Mouse (Mus musculus) midbrain, postnatal 0 days (tissue): Measurements from ENCODE around the gene Tgfbr3. TPM values are rescaled to one million over a fixed set of nuclear protein-coding genes. Genes with fewer than 3 reads are reported as not detected.
A peak's percentile ranks its signal among the peaks of the same experiment; 100 is the strongest.

Source experiments
- ATAC-seq: fragments of 200-750 bp; cut with Nextera tagmentation; 2 replicates; pipeline ENCODE4 v1.8.0; 2017; ENCODE audit warnings: moderate number of reproducible peaks, mild to moderate bottlenecking, moderate TSS enrichment, moderate library complexity; ENCODE audit not compliant: low FRiP score
- DNase-seq: peaks from one replicate; pipeline ENCODE4 v3.0.0-alpha.2; 2015; ENCODE audit warnings: low spot score
- H3K27ac ChIP-seq: fragments of 300-500 bp; sonication (generic); 2 replicates; pipeline ENCODE4 v1.5.1; 2014; ENCODE audit warnings: low read depth, mild to moderate bottlenecking, low read length, mixed read lengths
- H3K27me3 ChIP-seq: fragments of 300-500 bp; sonication (generic); 2 replicates; pipeline ENCODE4 v1.6.1; 2014; ENCODE audit warnings: low read length, control low read depth, mixed read lengths; ENCODE audit not compliant: insufficient read depth
- H3K36me3 ChIP-seq: fragments of 300-500 bp; sonication (generic); 2 replicates; pipeline ENCODE4 v1.6.1; 2014; ENCODE audit warnings: low read length, control low read depth, mixed read lengths; ENCODE audit not compliant: insufficient read depth
- H3K4me1 ChIP-seq: fragments of 300-500 bp; sonication (generic); 2 replicates; pipeline ENCODE4 v1.6.1; 2014; ENCODE audit warnings: mild to moderate bottlenecking, control low read depth, antibody characterized with exemption, low read length, mixed read lengths; ENCODE audit not compliant: insufficient read depth
- H3K4me2 ChIP-seq: fragments of 300-500 bp; sonication (generic); 2 replicates; pipeline ENCODE4 v1.6.1; 2014; ENCODE audit warnings: low read depth, mild to moderate bottlenecking, low read length, mixed read lengths; ENCODE audit not compliant: poor library complexity, severe bottlenecking
- H3K4me3 ChIP-seq: fragments of 300-500 bp; sonication (generic); 2 replicates; pipeline ENCODE4 v1.5.1; 2014; ENCODE audit warnings: low read depth, mild to moderate bottlenecking, low read length, moderate library complexity
- H3K9ac ChIP-seq: fragments of 300-500 bp; sonication (generic); replicated peaks from 2 replicates; pipeline ENCODE4 v1.6.1; 2014; ENCODE audit warnings: mild to moderate bottlenecking, low read length, moderate library complexity, mixed read lengths; ENCODE audit not compliant: poor library complexity, severe bottlenecking
- H3K9me3 ChIP-seq: fragments of 300-500 bp; sonication (generic); 2 replicates; pipeline ENCODE4 v1.6.1; 2016; ENCODE audit warnings: low read length, control low read depth
- CTCF ChIP-seq: IDR thresholded peaks from 2 replicates; pipeline ENCODE4 v1.5.1; 2016; ENCODE audit warnings: antibody characterized with exemption, mild to moderate bottlenecking
- WGBS: fragments of 180-500 bp; shearing (Covaris S2); extraction: QIAGEN DNeasy Blood & Tissue Kit; methylation state at CpG from one replicate; pipeline ENCODE4 v1.1.7; 2014; 5-methylcytosine and 5-hydroxymethylcytosine counted together
- polyA plus RNA-seq: library from polyadenylated mRNA; unstranded; fragments of >200 nt; fragmentation: Nextera tagmentation; extraction: Ambion mirVana; gene quantifications from 2 replicates; pipeline ENCODE4 v1.2.1, GENCODE M21; 2015
- total RNA-seq: library from RNA; depleted of rRNA; stranded (reverse); fragments of >200 nt; gene quantifications from 2 replicates; pipeline ENCODE4 v1.2.3, GENCODE M21; 2014

Gene Tgfbr3
- total and polyA plus RNA-seq, 2 experiments from 2014 or later: 4.0 to 13.8 TPM

DNA sequence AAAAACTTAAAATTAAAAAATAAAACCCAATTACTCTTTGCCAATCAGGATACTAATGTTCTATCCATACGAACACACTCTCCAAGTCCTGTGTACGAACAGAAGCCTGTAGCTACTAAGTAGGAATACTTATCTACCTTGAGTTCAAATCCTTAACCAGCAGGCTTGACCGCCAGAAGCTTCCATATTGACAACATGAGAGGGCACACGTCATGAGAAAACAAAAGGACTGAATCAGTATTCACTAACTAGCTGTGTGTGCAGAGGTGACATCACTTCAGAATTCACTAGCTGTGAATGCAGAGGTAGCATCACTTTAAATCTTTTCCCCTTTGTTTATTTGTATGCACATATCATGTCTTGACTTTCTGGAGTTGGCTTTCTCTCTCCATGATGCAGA is 4.6 kb upstream of the Tgfbr3 start:
- ATAC-seq: no peak
- H3K4me1 ChIP-seq: no peaks in the 10 kb centered on the region
- 0 out of 2 replicates have a peak, but pooled peaks cover 8% of the 10 kb centered on the region for H3K27me3 ChIP-seq
- WGBS: 83% methylated on average over 4 of the region's 4 CpGs
- no peak overlapping the region for H3K4me3 ChIP-seq
- no peaks in the 10 kb centered on the region for H3K36me3 ChIP-seq
- no peak overlapping the region for H3K9ac ChIP-seq
- no peak overlapping the region for H3K4me2 ChIP-seq
- H3K27ac ChIP-seq: no peak overlapping the region
- H3K9me3 ChIP-seq: no peaks in the 10 kb centered on the region
- no peak for DNase-seq
- TF ChIP-seq CTCF: no peak

DNA sequence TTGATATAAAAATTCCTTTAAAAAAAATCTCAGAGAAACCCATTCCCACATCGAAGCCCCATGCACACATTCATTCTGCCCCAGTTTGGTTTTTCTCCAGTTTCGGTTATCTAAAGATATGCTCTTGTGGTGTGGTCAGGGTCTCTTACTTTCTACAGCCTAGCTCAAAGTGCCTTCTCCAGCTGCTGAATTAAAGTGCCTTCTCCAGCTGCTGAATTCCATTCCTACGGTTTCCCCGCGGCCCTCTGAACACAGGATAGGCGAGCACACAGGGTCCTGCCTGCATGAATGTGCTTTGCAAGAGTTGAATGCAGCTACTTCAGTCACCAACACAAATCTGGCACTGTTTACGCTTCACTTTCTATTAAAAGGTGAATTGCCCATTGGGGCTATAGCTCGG is 557 bp upstream of the Tgfbr3 start:
- Histone ChIP-seq H3K27ac (no peak overlapping the region), H3K27me3 (0 out of 2 replicates have a peak, but pooled peaks cover 8% of the 10 kb centered on the region), H3K36me3 (no peaks in the 10 kb centered on the region), H3K9ac (no peak overlapping the region), H3K4me1 (no peaks in the 10 kb centered on the region), H3K4me3 (peak overlapping the region; percentile 78), H3K9me3 (no peaks in the 10 kb centered on the region), H3K4me2 (peak overlapping the region; percentile 99)
- no peak for TF ChIP-seq CTCF
- no peak for ATAC-seq
- no peak for DNase-seq
- WGBS: 37% methylated on average over 8 of the region's 8 CpGs

DNA sequence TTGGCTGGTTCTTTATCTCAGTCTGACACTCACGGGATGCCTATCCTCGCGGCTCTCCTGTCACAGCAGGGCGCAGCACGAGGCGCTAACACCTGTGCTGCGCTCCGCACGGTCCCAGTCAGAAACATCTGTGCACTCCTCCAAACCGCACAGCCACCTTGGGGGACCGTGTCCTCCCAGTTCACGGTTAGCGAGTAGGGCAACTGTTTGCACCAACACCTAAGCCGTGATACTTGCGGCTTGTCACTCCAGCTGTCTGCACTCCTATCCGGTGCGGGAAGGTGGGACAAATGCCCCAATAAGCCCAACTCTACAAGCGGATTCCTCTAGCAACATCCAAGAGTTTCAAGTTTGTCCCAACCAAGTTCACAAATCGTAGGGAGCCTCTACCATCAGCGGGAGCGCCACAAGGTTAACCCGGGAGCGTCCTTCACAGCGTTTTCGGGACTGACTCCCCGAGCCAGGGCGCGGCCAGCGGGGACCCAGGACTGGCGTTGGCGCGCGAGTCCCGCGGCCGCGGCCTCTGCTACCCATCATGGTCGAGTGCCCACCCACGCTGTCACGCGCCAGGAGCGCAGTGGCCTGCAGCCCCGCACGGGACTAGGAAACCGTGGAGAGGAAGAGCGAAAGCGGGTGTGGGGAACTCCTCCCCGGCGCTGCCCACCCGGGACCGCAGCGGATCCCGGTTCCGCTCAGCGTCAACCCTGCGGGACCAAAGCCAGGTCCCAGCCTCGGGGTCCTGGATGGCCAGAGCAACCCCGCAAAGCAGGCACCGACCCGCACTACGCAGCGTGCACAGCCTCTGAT is 799 bp downstream of the Tgfbr3 start:
- H3K27ac ChIP-seq: 0 out of 2 replicates have a peak overlapping the region, but pooled peaks have one; percentile 47

DNA sequence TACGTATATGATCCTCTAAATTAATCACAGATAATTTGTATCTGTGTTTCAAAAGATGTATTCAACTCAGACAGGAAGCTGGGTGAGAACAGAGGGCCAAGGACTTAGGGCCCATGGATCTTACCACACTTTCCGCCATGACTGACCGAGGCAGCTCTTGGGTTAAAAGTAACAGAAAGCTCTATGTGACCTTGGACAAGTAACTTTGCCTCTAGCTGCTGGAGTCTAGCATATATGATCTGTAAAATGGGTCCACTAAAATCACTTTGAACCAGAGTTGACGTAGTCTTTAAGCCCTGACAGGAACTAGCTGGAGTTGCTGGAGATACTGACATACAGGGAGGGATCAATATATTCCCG is 1.5 kb downstream of the Tgfbr3 start:
- no peak overlapping the region for H3K27ac ChIP-seq
- no peaks in the 10 kb centered on the region for H3K36me3 ChIP-seq
- no peaks in the 10 kb centered on the region for H3K4me1 ChIP-seq
- ATAC-seq: no peak
- no peak overlapping the region for H3K9ac ChIP-seq
- DNase-seq: no peak
- H3K9me3 ChIP-seq: no peaks in the 10 kb centered on the region
- H3K4me2 ChIP-seq: peak overlapping the region; percentile 99
- H3K4me3 ChIP-seq: peak overlapping the region; percentile 78
- 0 out of 2 replicates have a peak, but pooled peaks cover 8% of the 10 kb centered on the region for H3K27me3 ChIP-seq
- no peak for TF ChIP-seq CTCF
- WGBS: 56% methylated on average over 5 of the region's 5 CpGs

More for the DNA sequence above, 799 bp downstream of the Tgfbr3 start:
- Histone ChIP-seq H3K4me3 (peak overlapping the region; percentile 78), H3K4me2 (peak overlapping the region; percentile 99), H3K27me3 (0 out of 2 replicates have a peak, but pooled peaks cover 8% of the 10 kb centered on the region), H3K4me1 (no peaks in the 10 kb centered on the region), H3K36me3 (no peaks in the 10 kb centered on the region), H3K9ac (peak overlapping the region; percentile 62), H3K9me3 (no peaks in the 10 kb centered on the region)
- DNase-seq (no peak), ATAC-seq (peak; percentile 18; the same call in 1 of the 2 replicates)
- TF ChIP-seq CTCF: no peak
- WGBS: under 1% methylated on average over 61 of the region's 62 CpGs

DNA sequence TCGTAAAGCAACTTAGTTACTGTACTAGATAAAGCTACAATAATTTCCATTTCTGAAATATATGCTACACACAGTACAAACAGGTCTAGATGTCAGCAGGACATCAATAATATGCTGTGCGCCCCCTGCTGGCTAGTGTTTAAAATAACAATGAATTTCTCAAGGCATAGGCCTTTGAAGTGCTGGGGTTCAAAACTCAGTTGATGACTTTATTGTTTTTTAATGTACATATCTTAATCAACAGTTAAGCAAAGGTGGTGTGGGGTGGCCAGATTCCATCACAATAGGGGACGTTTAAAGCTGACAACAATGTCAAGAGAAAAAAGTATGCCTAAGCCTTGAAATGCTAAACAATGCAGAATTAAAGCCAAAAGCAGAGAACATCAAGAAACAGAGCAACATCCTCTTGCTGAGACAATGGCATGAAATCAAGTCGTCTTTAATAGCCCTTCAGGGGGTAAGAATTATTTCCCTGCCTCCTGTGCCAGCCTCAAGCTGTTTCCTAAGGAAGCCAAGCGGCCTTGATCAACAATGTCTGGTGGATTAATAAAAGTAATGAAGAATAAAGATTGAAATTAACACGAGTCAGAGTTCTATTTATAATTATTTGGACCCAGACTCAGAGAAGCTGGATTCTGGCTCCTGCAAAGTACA is 2.0 kb downstream of the Tgfbr3 start:
- no peak for ATAC-seq
- H3K4me1 ChIP-seq: no peaks in the 10 kb centered on the region
- no peaks in the 10 kb centered on the region for H3K9me3 ChIP-seq
- no peak overlapping the region for H3K4me2 ChIP-seq
- no peaks in the 10 kb centered on the region for H3K36me3 ChIP-seq
- TF ChIP-seq CTCF: peak; percentile 81
- 0 out of 2 replicates have a peak, but pooled peaks cover 8% of the 10 kb centered on the region for H3K27me3 ChIP-seq
- no peak overlapping the region for H3K4me3 ChIP-seq
- 26% methylated on average over 6 of the region's 6 CpGs for WGBS
- peak; percentile 78 for DNase-seq
- no peak overlapping the region for H3K27ac ChIP-seq
- H3K9ac ChIP-seq: no peak overlapping the region

DNA sequence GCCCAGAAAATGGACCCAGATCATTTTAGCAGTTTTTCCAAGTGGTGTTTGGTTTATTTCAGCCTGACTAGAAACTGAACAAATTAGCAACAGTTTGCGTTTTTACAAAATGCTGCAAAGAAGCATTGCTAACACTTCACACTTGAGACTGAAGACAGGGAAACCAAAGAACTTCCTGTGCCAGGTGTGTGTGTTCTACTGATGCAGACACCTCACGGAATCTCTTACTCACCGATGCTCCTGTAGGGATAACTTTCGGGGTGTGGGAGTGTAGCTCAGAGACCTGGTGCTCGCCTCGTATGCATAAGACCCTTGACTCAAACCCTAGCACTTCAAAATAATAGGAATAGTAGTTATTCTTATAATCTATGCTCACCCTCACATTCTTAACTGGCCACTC is 3.9 kb downstream of the Tgfbr3 start:
- no peaks in the 10 kb centered on the region for H3K36me3 ChIP-seq
- H3K27ac ChIP-seq: no peak overlapping the region
- no peak overlapping the region for H3K4me3 ChIP-seq
- H3K4me1 ChIP-seq: no peaks in the 10 kb centered on the region
- H3K9me3 ChIP-seq: no peaks in the 10 kb centered on the region
- no peak for TF ChIP-seq CTCF
- no peak overlapping the region for H3K9ac ChIP-seq
- WGBS: 92% methylated on average over 6 of the region's 6 CpGs
- ATAC-seq: no peak
- H3K27me3 ChIP-seq: no peaks in the 10 kb centered on the region
- H3K4me2 ChIP-seq: no peak overlapping the region
- no peak for DNase-seq
